Mouse (Mus musculus) embryo, embryonic 10 days (tissue): ENCODE data around the gene Snd1.
"Not testable (repeated sequence)": the region's sequence is repeated elsewhere in the genome, so short reads cannot be mapped to it uniquely, and the experiment has no call there.

ENCODE experiments used
- DNase-seq: peaks from one replicate; pipeline ENCODE4 v3.0.0-alpha.2; 2015; ENCODE audit warnings: low spot score

The Snd1 gene

DNA sequence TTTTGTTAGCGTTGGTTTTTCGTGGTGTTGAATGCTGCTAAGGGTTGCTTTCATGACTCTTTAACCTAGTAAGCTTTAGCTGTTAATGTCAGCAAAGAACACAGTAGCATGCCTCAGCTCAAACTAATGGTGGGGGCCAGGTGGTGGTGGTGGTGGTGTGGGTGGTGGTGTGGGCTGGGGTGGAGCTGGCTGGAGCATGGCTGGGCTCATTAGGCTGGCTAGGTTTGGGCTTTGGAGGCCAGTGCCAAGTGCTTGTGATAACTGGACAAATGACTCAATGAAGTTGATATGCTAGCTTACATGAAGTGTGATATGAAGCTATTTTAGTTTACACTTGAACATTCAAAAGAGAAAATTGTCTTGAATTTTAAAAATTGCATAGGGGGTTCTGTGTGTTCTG is 11.1 kb downstream of the Snd1 start:
- no peak for DNase-seq

- DNase-seq = no peak
Observed at GRCm38 (mm10) chr6:28486471-28486870, 11.5 kb downstream of the Snd1 start.

- no peak for DNase-seq
Observed at GRCm38 (mm10) chr6:28486905-28487304, 12.0 kb downstream of the Snd1 start.

DNA sequence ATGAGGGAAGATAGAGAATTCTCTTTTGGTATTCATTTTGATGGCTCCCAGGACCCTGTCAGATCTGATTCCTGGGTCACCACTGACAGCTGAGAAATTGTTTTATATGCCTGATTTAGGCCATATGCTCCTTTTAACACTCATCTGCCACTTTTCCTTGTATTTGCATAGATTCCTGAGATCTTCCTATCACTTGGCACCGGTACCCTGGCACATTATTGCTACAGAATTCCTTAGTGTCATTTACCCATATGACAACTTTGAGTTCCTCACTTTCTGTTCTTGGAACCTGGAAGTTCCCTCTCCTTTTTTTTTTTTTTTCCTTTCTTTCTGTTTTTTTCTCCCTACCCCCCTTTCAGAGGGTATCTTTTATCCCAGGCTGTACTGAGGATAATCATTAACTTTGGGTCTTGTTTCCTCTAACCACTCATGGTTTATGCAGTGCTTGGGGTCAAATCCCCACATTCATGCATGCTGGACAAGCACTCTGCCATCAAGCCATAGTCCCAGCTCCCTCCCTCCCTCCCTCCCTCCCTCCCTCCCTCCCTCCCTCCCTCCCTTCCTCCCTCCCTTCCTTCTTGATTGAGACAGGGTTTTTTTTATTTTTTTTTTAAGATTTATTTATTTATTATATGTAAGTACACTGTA is 13.4 kb downstream of the Snd1 start:
- no peak for DNase-seq

- no peak for DNase-seq
Observed at GRCm38 (mm10) chr6:28490612-28491011, 15.7 kb downstream of the Snd1 start.

- no peak for DNase-seq
Observed at GRCm38 (mm10) chr6:28491198-28491597, 16.3 kb downstream of the Snd1 start.

DNA sequence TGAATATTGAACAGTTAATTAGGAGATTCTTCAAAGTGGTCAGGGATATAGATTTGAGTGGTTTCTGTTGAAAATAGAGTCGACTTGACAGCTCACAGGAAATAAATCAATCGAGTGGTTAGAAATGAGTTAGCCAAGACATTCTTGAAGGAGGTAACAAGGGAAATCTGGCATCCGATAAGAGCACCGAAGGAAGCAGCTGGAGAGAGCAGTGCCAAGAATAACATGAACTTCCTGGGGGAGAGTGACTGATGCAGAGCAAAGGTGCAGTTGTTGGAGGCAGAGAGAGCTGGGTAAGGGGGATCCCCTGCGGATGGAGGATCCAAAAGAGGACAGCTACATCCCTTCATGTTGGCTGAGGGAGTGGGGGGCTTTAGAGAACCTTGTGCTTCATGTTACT is 22.9 kb downstream of the Snd1 start:
- no peak for DNase-seq

DNA sequence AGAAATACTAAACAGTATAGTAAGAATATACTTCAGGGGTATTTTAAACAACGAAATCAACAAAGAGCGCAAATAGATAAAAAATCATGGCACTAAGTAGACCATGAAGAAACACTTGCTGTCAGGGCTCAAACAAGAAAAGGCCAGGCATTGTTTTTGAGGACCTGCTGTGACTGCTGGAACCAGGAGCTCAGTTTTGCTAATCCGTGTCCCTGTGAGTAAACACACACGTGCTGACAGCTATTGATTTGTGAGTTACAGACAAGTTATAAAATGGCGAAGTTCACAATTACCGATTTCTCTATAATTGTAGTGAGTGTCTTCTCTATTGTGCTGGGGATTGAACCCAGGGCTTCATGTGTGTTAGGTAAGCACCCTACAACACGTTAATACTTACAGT is 27.6 kb downstream of the Snd1 start:
- DNase-seq = no peak

- no peak for DNase-seq
Observed at GRCm38 (mm10) chr6:28503148-28503547, 28.2 kb downstream of the Snd1 start.

DNA sequence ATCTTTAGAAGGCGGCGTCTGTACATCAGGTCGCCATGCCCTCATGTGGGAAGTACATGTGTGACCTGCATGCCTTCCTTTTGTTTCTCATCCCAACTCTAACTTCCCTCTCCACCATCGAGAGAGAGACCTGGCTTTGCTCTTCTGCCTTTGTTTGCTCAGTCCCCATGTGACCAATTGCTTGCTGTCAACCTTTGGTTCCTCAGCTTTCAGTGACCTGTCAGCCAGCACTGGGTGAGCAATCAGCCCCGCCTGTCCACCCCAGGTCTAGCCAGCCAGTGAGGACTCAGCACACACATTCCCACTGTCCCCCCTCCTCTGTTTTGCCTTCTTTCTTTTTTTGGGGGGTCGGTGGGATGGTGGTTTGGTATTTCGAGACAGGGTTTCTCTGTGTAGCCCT is 29.7 kb downstream of the Snd1 start:
- no peak for DNase-seq

DNA sequence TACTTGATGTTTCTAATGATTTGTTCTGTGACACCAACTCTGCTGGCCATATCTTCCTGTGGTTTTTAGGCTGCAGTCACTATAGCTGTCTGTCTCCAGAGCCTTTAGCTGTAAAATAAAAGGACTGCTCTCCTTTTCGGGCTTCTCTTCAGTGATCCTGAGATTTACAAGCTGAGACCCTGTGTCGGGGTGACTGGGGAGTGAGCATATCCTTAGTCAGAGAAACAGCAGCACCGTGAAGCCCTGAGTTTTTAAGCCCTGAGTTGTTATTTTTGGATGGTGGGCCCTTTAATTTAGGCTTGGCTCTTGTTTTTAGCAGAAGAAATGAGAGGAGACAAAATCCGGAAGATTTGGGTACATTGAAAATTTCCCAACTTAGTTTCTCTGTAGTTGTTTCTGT is 32.8 kb downstream of the Snd1 start:
- DNase-seq = no peak

DNA sequence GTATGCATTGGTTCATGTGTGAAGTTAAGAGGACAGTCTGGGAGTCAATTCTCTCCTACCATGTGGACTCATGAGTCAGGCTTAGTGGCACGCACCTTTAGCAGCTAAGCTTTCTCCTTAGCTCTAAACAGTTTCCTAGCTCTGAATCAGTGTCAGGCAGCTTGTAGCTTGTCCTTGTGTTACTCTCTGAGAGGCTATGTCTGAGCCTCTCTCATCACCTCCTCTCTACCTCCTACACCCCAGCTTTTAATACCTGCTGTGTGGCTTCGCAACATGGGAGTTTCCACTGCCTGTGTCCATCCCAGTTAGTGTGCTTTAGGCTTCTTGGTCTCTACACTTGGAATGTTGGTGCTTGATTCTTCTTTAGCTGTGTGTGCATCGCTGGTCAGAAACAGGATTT is 39.3 kb downstream of the Snd1 start:
- no peak for DNase-seq

DNA sequence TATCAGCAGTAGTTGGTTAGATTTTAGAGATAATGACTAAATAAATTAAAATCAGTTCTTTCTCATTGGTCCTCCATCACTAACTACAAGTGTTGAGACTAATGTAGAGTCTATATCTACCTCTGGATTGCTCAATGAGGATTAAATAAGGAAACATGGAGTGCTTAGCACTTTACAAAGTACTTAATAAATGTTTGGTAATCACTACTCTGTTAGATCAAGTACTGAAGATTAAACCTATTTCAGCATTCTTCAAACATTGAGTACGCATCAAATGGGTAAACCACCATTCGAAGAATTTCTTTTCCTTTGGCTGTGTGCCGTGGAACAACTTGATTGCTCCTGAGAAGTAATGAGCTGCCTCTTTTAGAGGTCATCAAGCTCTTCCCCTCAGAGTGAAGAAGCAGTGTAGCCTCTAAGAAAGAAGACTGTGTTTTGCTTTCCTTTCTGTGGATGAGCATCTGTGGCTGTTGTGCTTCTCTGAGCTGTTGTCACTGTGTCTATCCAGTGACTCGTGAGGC is 40.0 kb downstream of the Snd1 start:
- DNase-seq = no peak

DNA sequence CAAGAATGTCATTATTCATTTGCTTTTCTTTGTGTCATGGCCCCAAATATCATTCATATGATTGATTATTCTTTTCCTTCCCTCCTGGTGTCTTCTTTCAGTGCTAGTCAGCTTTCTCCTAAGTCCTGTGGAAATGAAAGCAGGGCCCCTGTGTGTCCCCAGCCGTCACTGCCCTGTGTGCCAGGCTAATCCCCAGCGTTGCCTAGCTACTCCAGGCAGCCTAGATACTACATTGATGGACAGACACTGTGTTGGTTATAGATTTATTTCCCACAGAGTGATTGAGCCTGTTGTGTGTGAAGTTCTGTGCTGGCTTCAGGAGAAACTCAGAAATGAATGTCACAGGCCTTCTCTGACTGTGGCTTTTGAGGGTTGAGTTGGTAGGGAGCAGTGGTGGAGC is 41.7 kb downstream of the Snd1 start:
- DNase-seq = no peak

GRCm38 (mm10) chr6:28517050-28517449 is 42.1 kb downstream of the Snd1 start:
- no peak for DNase-seq

DNA sequence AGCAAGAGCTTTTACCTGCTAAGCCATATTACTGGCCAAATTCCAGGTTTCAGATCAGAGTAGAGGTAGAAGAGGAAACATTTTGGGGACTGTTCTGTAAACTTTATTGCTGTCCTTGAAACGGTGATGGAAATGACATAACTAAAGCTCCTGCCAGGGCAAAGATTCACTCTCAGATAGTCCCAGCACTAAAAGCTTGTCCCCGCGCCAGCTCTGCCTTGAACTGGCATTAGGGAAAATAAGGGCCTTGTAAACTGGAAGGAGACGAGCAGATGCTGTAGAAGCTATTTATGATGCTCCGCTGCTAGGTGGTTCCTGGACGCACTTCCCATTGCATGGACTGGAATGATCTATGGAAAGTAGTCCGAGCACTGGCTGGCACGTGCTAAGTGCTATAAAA is 44.5 kb downstream of the Snd1 start:
- DNase-seq = no peak

- not testable (repeated sequence) for DNase-seq
Observed at GRCm38 (mm10) chr6:28520787-28521186, 45.8 kb downstream of the Snd1 start.

DNA sequence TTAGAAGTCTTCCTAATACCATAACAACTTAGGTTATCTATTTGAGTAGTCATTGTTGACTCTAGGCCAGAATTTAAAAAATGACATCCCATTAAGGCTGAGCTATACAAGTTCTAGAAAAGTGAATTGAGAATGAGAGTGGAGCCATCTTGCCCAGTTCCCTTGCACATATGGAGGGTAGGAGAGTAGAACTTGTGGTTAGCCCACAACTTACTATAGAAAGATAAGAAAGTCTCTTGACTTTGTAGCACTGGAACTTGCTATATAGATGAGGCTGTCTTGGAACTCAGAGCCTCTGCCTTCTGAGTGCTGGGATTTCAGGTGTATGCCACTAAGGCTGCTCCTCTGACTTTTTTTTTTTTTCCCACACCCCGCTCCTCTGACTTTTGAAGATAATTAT is 46.5 kb downstream of the Snd1 start:
- DNase-seq = no peak

GRCm38 (mm10) chr6:28525589-28525988 is 50.6 kb downstream of the Snd1 start:
- no peak for DNase-seq

DNA sequence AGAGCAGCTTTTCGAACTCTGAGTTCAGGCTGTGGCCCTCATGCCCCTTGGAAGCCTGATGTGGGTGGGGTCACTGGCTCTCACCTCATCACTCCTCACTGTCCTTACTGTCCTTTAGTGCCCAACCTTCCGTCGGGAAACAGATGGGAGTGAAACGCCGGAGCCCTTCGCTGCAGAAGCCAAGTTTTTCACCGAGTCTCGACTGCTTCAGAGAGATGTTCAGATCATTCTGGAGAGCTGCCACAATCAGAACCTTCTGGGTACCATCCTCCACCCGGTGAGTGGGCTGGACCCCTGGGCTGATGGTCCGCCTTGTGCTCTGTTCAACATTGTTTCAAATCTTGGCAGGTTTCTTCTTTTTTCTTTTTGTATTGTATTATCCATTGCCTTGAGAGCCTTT is 52.5 kb downstream of the Snd1 start:
- no peak for DNase-seq

DNA sequence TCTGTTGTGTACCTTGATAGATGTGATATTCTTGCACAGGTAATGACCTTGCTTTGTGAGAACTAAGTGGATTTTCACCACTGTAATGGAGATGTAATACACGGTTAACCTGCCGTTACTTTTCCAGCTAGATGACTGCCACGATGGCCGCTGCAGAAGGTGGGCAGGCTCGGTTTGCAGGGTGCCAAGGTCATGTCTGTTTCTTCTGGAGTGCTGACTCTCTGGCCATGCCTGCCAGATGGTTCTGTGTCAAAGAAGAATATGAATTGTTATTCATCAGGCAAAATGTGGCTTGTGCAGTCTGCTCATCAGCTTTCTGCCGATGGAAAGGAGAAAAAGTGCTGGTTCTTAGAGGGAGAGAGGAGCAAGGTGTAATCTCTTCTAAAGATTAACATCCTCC is 53.3 kb downstream of the Snd1 start:
- DNase-seq = no peak

DNA sequence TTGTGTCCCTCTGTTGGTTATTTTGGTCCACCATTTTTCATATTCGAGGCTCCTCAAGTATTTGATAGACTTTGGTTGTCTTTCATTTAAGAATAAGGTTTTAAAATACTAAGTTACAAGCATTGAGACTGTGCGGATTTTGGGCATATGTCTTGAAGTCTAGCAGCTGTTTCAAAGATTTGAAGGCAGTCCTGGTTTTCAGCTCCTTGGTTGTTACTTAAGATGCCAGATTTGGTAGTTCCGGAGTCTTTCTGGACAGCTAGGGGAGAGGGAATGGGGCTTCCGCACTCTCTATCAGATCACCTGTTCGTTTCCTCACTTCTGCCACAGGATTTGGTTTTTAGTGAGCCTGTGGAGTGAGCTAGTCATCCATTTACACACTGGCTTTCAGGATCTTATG is 61.5 kb downstream of the Snd1 start:
- no peak for DNase-seq

DNA sequence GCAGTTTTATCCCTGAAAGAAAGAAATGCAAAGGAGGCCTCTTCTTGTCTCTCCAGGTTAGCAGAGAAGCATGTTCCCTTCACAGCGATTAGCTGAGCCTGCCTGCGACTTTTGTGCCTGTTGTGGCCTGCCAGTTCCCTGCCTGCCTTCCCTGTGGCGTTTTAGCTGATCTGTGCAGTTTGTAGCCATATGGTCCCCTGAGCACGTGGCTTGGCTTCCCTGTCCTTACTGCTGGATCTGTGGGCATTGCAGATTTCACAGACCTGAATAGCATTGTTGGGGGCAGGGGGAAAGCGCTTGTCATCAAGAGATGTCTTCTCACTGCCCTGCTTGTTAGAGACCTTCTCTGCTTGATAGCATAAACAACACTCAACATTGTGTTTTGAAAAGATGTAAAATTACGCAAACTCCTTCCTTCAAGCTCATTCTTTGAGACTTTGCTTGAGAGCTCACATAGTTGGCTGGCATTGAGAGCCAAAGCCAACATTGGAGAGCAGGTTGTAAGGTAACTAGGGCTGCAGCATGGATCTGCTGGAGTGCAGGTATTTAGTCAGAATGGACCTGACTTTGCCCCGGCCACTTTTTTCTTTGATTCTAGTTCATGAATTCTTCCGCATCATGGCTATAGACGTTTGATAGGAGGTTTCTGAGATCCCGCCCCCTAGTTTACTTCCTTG is 63.0 kb downstream of the Snd1 start:
- DNase-seq = peak; percentile 41

GRCm38 (mm10) chr6:28542298-28542701 is 67.4 kb downstream of the Snd1 start:
- DNase-seq = no peak
